Mouse (Mus musculus) spleen, postnatal 36 days (tissue): ENCODE measurements around the gene Med25.
A peak's percentile ranks its signal among the peaks of the same experiment; 100 is the strongest.
"Not testable (repeated sequence)": the region's sequence is repeated elsewhere in the genome, so short reads cannot be mapped to it uniquely, and the experiment has no call there.

Source experiments
- DNase-seq, 2 experiments: peaks; one replicate each; pipeline ENCODE4 v3.0.0; 2022; ENCODE audit warnings: low spot score in 2 of 2, mixed read lengths in 1 of 2

Gene Med25

GRCm38 (mm10) chr7:44893197-44893596, 685 bp upstream of the Med25 start:
- DNase-seq: no peak

DNA sequence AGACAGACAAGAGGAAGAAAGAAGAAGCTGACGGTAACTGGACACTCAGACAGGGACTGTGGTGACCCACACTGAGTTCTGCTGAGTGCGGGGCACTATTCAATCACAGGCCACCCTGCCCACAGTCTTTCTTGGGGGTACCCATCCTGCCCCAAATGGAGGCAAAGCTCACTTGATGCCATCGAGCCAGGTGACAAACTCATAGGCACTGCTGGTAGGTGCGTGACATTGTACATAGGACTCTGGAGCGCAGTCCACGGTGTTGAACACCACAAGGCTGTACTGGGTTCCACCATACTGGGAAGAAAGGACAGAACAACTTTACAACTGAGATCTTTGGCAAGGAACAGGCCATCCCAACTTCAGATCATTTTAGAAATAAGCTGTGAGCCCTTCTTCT, 901 bp downstream of the Med25 start:
- DNase-seq: no peak

GRCm38 (mm10) chr7:44890737-44891136, 1.8 kb downstream of the Med25 start:
- DNase-seq: no peak

- no peak for DNase-seq
These were observed 2.3 kb downstream of the Med25 start for GRCm38 (mm10) chr7:44890180-44890579.

- no peak for DNase-seq
These were observed 4.0 kb downstream of the Med25 start for GRCm38 (mm10) chr7:44888256-44889105.

GRCm38 (mm10) chr7:44886964-44887363, 5.5 kb downstream of the Med25 start:
- no peak for DNase-seq

DNA sequence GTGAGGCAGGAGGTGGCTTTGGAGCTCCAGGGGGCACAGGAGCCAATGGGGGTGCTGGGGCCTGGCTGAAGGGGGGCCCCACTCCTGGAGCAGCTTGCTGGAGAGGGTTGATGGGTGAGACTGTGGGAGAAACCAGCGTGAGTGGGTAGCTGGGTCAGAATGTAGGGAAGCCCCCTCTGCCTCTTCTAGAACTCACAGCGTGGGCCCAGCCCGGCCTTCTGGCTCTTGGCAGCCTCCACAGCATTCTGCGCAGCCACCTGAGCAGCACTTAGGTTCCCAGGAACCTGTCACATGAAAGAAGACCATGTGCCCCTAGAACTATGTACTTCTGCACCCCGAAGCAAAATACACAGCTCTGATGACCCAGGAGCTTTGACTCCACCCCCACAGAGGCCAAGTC, 7.9 kb downstream of the Med25 start:
- DNase-seq: no peak

DNA sequence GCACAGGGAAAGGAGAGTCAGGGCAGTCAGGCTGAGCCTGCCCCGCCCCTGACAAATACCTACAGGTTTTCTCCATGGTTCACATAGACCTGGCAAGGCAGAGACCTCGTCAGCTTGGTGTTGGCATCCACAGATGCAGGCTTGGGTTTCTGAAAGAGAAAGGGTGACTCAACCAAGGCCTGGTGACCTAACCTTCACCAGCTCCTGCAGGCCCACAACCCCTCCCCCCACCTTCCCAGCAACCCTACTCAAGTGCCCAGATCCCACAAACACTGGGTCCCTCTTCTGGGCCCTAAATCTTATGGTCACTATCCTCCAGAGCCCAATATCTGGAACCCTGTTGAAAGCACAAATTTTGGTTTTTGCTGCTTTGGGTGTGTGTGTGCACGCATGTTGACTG, 9.5 kb downstream of the Med25 start:
- no peak for DNase-seq

DNA sequence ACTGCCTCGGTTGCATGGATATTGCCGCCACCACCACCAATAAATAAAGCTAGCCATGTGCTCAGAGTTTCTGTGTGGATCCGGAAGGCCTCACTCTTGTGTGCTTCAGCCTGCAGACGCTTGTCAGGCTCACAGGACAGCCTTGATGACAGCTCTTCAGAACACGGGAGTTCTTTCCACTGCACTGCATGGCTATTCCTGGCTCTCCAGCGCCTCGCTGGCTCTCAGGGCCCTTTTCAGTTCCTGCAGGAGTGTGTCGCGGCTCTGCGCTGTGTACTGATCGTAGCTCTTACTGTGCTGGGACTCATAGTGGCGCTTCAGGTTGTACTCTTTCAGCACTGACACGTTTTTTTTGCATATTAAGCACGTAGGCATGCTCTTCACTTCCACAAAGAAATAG, 14.7 kb downstream of the Med25 start:
- DNase-seq: no peak

GRCm38 (mm10) chr7:44871774-44872173, 20.7 kb downstream of the Med25 start:
- not testable (repeated sequence) for DNase-seq

- DNase-seq: no peak
These were observed 21.3 kb downstream of the Med25 start for GRCm38 (mm10) chr7:44871181-44871580.

DNA sequence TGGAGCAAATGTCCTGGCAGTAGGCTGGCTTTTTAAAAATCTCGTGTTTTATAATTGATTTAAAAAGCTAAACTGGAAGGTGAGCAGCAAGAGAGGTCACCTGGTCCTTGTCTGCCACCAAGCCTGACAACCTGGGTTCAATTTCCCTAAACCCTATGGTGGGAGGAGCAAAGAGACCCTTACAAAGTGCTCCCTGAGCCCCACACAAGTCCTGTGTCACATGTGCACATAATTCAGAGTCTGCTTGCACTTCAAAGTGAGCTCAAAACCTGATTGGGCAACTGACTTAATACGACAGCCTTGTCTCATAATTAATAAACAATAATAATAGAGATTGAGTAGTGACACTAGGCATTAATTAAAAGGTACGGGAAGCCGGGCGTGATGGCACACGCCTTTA, 21.9 kb downstream of the Med25 start:
- no peak for DNase-seq

- peak; percentile 75 to 81 for DNase-seq
These were observed 22.6 kb downstream of the Med25 start, which contains the start of gene Ptov1 for GRCm38 (mm10) chr7:44869697-44870528. Gene Ptov1, minus strand, starts transcription at chr7:44869788.

DNA sequence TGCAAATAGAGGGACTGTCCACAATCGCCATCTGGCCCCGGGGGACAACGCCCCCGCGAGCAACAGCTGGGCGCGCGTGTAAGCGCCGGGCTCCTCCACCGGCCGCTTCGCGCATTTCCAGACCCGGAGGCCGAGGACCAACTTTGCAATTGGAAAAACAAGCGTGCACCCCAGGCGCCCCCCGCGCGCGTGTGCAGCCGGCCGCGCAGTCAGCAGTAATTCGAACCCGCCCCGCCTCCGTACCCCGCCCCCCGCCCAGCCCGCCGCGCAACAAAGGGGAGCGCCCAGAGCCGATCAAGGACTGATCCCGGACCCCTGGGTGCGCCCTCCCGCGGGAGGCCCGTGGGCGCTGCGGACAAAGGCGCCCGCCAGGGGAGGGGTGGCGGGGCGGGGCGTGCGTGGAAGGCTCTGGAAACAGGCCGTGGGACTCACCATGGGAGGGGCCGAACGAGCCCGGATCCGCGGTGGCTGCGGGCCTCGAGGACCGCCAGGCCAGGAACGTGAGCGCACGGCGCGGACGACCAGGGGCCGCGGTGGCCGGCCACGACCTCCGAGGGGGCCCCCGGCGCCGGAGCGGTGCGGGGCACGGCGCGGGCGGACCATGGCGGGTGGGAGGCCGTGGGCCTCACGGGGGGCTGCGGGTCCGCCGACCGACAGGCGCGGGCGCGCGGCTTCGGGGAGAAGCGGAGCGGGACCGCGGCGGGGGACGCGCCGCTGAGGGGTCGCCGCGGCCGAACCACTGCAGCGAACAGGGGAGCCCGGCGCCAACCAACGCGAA, 23.4 kb downstream of the Med25 start:
- peak; percentile 38 to 48 for DNase-seq

DNA sequence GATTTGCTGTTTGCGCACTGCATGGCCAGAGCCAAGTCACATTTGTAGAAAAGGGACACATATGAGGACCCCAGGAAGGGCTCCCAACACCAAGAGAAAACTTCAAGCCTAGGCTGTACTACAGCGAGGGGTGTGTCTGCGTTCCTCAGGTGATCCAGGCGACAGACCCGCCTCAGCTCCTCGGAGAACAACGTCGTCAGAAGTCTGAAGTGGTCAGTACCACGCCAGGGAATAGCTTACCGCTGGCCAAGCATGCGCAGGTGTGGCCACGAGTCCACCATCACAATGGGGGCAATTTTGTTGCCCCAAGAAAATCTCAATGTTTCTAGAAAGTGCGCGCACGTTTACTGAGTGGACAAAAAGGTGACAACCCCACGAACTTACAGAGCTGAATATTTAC, 24.0 kb downstream of the Med25 start:
- DNase-seq: no peak

DNA sequence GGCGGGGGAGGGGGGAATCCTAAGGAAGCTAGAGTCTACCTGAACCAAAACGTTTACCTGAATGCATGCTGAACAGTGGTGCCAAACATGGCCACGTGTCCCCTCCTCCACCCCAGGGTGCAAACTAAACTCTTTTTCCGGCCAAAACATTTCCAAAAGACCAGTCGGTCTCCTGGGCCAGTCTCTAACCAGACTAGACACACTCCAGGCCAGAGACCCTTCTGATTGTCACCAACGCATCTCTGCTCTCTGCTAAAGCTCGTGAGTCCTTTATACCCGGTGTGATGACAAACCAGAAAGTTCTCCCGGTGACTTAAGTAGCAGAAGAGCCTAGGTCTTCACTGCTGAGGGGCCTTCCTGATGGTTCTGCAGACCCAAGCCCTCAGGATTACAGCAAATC, 24.7 kb downstream of the Med25 start:
- DNase-seq: no peak

DNA sequence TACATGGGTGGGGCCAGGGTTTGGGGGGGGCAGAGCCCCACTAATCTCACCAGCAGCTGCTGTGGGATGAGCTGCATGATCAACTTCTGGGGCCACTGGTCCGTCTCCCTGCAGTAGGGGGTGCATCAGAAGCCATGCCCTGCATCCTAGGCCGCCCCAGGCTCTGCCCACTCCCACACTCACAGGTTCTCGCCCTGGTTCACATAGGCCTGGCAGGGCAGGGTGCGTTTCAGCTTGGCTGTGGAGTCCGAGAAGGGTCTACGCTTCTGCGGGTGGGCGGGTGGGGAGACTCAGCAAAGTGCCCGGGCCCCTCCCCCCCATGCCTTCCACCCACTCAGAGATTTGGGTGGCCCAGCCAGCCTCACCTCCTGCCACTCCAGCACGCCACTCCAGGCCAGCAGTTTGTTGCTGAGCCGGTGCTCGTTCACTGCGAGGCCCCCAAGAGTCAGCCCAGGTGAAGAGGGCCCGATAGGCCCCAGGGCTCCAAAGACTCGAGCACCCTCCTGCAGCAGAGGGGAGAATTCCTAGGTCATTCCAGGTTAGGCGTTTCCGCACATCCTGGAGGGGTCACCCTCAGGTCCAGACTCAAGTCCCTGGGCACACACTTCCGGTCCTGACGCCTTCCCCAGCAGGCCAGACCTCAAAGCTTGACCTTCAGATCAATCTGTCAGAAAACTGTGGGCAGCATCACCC, 25.4 kb downstream of the Med25 start:
- no peak for DNase-seq

DNA sequence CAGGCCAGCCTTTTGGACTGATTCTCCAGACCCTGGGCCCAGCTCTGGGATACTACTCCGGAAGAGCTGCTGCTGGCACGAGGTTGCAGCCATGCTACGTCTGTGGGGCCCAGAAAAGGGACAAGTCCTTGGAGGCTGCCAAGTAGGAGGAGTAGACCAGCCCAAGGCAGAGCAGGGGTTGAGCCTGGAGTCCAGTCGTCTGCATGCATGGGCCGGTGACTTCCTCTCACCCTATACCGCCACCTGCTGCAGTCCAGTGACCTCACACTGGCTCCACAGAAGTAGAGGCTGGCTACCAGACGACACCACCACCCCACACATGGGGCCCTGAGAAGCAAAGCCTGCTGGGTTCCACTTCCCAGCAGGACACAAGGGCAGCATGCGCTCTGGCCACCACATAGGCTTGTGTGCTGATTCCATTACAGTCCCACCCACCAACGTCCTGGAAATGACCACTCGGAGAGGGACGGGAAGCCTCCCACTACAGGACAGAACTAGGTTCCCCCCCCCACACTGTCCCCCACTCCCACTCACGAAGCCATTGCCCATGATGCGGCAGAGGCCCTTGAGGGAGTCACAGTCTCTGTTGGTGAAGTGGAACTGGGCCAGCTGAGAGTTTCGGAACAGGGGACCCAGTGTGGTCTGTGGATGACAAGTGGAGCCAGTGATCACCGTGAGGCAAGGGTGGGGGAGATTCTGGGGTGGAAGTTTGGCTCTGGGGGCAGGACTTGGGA, 26.1 kb downstream of the Med25 start:
- no peak for DNase-seq

DNA sequence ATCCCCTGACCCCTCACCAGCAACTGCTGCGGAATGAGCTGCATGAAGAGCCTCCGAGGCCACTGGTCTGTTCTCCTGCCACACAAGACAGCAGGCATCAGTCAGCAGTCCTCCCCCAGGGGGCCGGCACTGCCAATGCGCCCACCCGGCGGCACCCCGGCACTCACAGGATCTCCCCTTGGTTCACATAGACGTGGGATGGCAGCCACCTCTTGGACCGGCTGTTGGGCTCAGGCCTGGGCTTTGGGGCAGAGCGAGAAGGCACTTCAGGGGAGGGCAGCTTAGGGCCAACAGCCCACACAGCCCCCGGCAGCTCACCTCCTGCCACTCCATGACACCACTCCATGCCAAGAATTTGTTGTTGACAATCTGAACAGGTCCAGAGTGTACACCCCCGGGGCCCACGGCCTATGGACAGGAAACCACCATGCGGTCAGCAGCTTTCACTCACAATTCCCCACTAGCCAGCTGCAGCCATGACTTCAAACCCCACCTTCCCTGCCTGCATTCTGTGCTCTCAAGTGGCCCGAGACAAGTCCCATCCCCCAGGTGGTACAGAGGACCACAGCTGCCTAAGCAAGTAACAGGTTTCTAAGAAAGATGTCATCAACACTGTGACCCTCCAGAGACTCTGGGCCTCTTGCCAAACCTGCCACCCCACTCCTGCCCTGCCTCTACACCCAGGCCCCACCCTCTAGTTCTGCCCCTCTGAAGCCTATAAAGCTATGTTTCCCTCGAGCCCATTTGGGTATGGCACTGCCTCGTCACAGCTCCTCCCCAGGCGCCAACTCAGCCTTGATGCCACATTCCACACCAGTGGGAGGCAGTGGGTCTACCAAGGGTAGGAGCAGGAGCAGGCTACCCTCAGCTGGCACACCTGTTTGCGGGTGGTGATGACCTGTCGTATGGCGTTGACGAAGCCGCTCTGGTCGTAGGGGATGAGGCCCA, 27.6 kb downstream of the Med25 start:
- DNase-seq: no peak
